Mouse (Mus musculus): ENCODE data around the gene Nsf.
"Not testable (repeated sequence)": the region's sequence is repeated elsewhere in the genome, so short reads cannot be mapped to it uniquely, and the experiment has no call there.

Gene Nsf

GRCm38 (mm10) chr11:103953896-103954292 is at the start of gene Nsf:
TSS of gene Nsf (minus strand) at chr11:103954056.
- peak; percentile 73 to 74 for DNase-seq (ENCODE audit: low spot score in 2 of 2)

- DNase-seq (ENCODE audit: low spot score in 2 of 2), result peak in 1 of 2 experiments; percentile 48
These were observed 49.5 kb upstream of the Nsf start for GRCm38 (mm10) chr11:104003397-104003796.

DNA sequence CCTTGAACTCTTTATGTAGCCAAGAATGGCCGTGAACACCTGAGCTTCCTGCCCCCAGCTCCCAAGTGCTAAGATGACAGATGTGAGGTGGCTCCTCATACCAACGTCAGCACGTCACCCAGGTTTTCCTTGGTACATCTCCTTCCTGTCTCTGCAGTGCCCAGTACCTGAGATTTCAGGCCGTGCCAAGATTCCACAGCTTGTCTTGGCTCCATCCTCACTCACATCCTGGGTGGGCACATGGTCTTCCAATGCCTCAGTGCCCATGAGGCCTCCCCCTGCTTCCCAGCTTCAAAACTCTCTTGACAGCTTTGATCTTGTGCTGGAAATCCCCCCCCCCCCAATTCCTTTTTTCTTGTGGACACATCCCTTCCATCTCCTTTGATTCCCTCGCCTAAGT is 48.3 kb upstream of the Nsf start:
- no peak for DNase-seq (ENCODE audit: low spot score in 2 of 2)

DNA sequence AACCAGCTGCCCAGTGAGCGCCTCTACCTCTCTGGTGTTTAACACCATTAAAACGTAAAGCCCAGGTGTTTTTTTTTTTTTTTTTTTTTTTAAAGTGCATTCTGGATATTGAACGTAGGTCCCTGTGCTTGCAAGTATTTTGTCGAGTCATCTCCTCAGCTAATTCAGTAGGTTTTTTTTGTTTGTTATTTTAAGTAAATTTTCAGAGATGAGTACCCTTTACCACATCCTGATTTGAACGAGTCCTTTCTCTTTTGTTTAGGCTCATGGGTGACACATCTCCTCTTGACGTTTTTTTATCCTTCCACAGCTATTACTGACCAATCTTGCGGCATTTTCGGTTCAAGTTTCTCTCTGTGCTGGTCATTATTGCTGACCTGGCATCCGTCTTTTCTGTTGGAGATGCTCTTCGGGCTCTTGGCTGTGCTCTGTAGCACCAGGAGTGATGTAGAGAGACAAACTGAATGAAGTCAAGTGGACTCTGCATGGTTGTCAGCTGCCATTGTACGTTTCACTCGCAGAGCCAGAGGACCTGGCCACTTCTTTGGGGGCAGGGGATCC is 47.6 kb upstream of the Nsf start:
- DNase-seq (ENCODE audit: low spot score in 2 of 2), result no peak

DNA sequence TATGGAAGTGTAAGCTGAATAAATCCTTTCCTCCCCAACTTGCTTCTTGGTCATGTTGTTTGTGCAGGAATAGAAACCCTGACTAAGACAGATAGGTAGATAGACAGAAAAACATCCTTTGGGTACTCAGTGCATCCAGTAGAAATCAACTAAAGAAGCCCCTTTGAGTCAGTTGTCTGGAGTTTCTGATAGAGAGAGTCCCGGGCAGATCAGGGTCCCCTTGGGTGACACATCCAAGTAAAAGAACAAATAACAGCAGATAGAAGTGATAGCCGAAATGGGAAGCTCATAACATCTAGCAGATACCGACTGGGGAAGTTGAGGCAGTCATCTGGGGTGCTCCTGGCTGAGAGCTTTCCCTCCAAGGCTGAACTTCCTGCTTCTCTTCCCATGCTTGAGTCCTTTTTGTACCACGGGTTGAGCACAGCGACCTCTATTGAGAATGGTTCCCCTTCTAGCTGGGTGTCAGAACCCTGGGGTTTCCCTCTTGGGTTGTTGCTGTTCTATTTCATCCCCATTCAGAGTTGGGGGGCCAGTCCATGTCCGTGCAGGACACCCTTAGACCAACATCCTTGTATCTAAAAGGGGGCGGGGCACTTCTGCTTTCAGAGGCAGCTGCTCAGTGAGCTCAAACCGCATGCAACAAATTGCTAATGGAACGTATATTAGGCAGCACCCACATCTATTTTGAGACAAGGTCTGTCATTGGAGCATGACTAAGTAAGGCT is 47.0 kb upstream of the Nsf start:
- DNase-seq (ENCODE audit: low spot score in 2 of 2), result no peak

DNA sequence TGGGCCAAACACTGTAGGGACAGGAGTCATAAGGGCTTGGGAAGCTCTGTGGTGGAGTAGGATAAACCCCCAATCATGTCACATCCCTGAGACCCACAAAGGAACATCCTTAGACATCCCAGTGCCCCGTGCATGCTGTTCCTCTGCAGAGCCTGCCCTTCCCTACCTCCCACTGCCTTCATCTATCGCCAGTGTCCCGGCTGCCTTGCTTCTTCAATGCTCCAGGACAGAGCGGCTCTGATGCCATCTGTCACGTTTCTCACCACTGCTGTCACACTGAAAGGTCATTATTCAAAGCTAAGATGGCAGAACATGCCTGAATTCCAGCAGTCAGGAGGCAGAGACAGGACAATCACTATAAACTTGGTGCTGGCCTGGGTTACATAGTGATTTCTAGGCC is 44.9 kb upstream of the Nsf start:
- DNase-seq (ENCODE audit: low spot score in 2 of 2), result no peak

DNA sequence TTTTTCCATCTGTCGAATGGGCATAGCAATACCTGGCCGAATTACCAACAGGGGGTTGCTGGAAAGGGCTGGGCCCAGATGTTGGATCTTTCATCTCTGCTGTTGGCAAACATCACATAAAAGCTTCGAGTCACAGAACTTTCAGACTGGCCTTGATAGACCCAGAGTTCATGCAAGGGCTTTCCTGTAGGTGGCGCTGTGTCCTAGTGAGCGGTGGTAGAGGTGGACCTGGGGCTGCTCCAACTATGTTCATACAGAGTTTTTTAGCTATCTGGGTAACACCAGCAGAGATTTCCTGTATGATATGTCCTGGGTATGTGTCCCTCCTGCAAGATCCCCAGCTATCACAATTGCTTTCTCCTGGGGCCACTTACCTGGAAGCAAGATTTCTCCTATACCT is 43.5 kb upstream of the Nsf start:
- peak; percentile 52 to 61 for DNase-seq (ENCODE audit: low spot score in 2 of 2)

GRCm38 (mm10) chr11:103992638-103993037 is 38.8 kb upstream of the Nsf start:
- no peak for DNase-seq (ENCODE audit: low spot score in 2 of 2)

DNA sequence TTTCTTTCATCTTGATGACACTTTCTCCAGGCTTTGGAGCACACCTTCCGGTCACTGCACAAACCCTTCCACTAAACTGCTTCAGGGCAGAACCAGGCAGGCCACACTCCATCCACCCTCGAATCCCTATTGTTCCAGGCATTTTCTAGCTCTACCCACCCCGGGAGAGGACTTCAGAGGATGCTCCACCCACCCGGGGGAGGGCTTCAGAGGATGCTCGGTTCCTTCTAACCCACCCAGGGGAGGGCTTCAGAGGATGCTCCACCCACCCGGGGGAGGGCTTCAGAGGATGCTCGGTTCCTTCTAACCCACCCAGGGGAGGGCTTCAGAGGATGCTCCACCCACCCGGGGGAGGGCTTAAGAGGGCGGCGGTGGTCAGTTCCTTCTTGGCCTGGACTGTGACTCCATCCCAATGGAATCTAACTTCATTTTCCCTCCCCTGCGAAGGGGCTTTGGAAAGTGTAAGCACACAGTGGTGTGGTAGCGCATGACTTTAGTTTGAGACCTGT is 36.2 kb upstream of the Nsf start:
- DNase-seq (ENCODE audit: low spot score in 2 of 2), result not testable (repeated sequence)

DNA sequence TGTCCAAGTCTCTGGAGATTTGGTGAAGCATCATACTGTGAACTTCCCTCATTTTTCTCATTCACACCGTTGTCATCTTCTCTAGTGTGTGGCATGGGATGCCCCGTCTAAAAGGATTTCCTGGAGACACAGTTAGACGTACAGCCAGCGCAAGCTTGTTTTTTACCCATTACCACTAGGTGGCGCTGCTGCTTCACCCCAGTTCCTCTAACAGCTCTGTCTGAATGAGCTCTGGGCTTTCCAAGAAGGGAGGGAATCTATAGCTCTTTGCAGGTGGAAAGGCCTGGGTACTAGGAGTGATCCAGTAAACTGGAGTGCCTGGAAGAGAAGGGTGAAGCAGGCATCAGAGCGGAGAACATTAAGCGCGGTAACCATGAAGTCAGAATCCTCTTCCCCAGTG is 33.6 kb upstream of the Nsf start:
- DNase-seq (ENCODE audit: low spot score in 2 of 2), result peak; percentile 32 to 43

DNA sequence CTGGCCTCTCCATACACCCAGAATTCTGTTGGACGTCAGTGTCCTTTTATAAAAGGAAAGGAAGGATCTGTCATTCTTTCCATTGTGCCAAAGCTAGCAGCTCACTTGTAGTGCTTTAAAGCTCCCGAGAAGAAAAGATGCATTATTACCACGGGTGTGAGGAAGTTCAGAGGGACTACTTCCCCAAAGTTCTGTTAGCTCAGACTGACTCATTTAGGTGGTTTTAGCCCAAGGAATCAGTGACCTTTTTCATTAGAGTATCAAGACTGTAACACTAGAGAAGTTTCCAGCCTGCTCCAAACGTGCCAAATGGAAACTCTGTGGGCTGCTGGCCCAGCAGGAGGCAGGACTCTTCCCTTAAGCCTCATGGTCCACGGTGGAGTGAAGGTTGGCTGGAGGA is 30.2 kb upstream of the Nsf start:
- no peak for DNase-seq (ENCODE audit: low spot score in 2 of 2)

DNA sequence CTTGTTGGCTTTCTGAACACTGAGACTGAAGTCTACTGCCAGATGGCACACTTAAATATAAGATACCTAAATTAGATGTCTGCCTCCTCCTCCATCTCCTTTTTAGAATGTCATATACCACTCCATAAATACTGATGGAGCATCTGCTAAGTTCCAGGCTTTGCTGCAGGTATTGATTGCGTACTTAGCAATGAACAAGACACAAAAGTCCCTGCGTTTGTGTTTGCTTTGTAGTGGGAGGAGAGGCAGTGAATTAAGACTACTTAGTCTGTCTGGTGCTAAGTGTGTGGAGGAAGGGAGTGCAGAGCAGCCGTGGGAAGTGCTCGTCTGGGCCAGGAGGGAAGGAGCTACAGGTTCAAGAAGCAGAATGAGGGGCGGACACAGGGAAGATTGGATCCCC is 28.0 kb upstream of the Nsf start:
- DNase-seq (ENCODE audit: low spot score in 2 of 2), result peak; percentile 32 to 47

GRCm38 (mm10) chr11:103979381-103979780 is 25.5 kb upstream of the Nsf start:
- no peak for DNase-seq (ENCODE audit: low spot score in 2 of 2)

- no peak for DNase-seq (ENCODE audit: low spot score in 2 of 2)
These were observed 17.0 kb upstream of the Nsf start for GRCm38 (mm10) chr11:103970876-103971275.

DNA sequence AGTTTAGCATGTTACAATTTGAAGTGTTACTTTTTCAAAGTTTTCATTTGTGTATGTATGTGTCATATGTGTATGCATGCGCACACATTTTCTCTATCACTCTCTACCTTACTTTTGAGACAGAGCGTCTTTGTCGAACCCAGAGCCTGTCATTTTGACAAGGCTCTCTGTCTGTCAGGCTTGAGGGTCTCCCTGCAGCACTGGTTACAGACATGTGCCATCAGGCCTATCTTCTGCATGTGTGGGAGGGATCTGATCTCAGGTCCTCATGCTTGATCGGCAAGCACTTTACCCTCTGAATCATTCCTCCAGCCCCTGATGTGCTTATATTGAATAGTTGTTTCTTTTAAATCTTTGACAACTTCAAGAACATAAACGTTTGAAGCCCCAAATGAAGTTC is 15.4 kb upstream of the Nsf start:
- DNase-seq (ENCODE audit: low spot score in 2 of 2), result no peak

- DNase-seq (ENCODE audit: low spot score in 2 of 2), result no peak
These were observed 13.4 kb upstream of the Nsf start for GRCm38 (mm10) chr11:103967106-103967735.

- DNase-seq (ENCODE audit: low spot score in 2 of 2), result no peak
These were observed 3.0 kb upstream of the Nsf start for GRCm38 (mm10) chr11:103956866-103957265.

DNA sequence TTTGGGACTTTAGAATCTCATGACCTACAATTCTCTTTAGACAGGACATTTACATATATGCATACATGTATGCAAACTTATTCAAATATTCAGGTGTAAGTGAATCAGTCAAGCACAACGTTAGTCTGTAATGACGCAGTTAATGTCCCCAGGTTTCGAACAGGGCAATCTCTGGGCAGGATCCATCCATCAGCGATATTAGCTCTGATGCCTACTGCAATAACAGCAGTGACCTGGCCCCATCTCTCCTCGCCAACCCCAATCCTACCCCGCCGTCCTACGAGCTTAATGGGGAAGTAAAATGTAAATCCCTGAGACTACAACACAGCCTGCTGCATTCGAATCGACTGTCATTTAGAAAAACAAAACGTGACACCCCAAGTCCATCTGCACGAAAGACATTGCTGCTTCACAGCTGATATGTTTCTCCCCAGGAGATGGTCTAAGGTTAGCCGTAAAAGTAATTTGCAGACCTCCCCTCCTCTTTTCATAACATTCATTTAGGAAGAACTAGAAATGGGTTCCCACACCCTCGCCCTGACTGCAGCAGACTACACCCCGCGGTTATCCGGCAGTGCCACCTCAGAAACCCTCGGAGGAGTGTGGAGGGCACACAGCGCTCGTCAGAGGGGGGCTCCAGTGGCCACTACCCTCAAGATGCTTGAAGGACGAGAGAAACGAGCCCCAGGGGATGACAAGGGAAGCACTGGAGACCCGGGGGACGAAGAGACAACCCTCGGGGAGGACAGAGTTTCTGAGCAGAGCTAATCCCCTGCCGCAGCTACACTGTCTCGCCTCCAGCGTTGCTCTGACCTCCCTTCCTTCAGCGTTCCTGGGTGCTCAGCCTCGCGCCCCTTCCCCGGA is 592 bp downstream of the Nsf start:
- no peak for DNase-seq (ENCODE audit: low spot score in 2 of 2)

DNA sequence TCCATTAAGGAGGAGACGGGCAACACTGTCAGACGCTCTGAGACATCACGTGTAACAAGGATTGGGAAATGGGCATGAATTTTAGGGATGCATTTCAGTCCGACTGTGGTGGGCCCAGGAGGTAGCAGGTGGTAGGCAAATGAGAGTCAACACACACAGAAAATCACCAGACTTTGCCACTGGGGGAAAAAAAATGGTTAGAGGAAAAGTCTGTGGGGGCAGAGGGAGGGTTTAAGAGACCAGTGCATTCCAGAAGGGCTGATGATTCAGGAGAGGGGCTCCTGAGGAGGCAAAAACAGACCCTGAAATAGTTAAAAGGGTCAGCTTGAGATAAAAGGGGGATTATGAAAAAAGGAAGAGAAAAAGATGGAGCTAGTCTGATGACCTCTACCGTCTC is 1.2 kb downstream of the Nsf start:
- no peak for DNase-seq (ENCODE audit: low spot score in 2 of 2)

DNA sequence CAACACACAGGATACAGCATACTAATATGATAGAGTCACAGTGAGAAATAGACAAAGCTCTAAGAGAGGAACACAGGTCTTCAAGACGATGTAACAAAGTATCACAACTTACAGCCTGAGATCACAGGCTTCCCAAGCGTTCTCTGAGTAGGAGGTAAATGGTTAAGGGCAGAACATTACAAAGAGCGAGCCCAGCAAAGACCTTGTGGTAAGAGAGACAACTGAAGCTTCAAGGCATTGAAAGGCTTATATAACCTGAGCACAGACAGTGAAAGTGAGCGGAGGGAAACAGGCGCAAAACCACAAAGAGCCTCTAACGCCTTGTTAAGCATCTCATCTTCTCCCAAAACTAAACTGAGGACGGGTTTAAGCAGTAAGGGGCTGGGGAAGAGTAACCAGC is 2.8 kb downstream of the Nsf start:
- no peak for DNase-seq (ENCODE audit: low spot score in 2 of 2)

DNA sequence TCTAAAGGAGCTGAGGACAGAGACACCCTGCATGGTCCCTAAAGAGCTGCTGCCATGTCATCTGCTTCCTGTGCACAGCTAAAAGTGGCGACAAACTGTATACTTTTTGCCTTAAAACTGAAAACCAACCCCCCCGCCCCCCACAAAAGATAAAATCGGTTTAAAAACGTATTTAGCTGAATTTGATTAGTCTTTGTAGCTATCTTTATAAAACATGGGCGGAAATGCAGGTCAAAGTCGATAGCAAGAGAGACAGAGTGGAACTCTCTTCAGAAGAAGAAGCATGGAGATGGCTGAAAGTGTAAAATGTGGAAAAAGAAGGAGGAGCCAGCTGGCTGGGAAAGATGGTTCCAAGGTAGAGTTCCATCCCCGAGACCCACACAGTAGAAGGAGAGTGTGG is 4.9 kb downstream of the Nsf start:
- DNase-seq (ENCODE audit: low spot score in 2 of 2), result no peak

GRCm38 (mm10) chr11:103942740-103943139 is 11.1 kb downstream of the Nsf start:
- DNase-seq (ENCODE audit: low spot score in 2 of 2), result no peak

Data from right cerebral cortex, postnatal 36 days (tissue).